Mouse (Mus musculus): ENCODE data around the gene Vsig10. TPM values are rescaled to one million over a fixed set of nuclear protein-coding genes. Genes with fewer than 3 reads are reported as not detected.
A peak's percentile ranks its signal among the peaks of the same experiment; 100 is the strongest.
"Not testable (repeated sequence)": the region's sequence is repeated elsewhere in the genome, so short reads cannot be mapped to it uniquely, and the experiment has no call there.

Vsig10 gene
- total RNA-seq, 2 experiments from 2014 or later = 2.7 TPM; not detected in 1

DNA sequence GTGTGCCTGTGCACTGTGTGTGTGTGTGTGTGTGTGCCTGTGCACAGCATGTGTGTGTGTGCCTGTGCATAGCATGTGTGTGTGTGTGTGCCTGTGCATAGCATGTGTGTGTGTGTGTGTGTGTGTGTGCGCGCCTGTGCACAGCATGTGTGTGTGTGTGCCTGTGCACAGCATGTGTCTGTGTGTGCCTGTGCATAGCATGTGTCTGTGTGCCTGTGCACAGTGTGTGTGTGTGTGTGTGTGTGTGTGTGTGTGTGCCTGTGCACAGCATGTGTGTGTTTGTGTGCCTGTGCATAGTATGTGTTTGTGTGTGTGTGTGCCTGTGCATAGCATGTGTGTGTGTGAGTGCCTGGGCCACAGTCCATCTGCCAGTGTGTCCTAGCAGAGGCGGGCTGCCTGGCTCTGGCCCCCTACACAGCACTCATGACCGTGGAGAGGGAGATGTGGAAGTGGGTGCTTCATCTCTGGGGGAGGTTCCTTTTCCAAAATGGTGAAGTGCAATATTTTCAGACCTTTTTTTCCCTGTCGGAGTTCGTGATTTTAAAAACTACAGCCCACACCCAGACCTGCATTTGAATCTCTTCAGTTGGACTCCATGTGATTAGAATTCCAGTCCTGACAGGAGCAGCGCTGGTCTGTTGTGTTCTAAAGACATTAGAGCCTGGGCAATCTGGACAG, 55.6 kb downstream of the Vsig10 start:
- ATAC-seq (replicated peaks; ENCODE audit: low FRiP score, poor library complexity, severe bottlenecking) = no peak

GRCm38 (mm10) chr5:117376331-117376761, 57.5 kb downstream of the Vsig10 start:
- ATAC-seq (replicated peaks; ENCODE audit: low FRiP score, poor library complexity, severe bottlenecking) = no peak

DNA sequence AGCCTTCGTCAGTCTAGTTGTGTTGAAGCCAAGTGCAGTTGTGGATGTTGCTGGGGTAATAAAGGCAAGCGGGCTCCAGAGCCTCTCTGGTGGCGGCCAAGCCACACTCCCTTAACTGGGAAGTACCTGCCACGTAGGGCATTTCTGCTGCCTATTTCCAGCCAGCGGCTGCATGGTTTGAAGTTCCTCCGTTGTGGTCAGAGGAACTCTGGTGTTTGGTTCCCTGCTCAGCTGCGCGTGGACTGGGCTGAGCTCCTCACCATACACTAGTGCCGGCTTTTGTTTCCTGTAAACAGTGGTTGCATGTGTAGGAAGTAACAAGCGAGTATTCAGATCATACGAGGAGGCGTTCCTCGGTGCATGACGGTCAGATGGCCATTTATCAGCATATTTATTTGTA, 58.8 kb downstream of the Vsig10 start:
- ATAC-seq (replicated peaks; ENCODE audit: low FRiP score, poor library complexity, severe bottlenecking) = not testable (repeated sequence)

- ATAC-seq (replicated peaks; ENCODE audit: low FRiP score, poor library complexity, severe bottlenecking) = no peak
Measured at GRCm38 (mm10) chr5:117380199-117380598, 61.3 kb downstream of the Vsig10 start.

GRCm38 (mm10) chr5:117381785-117382184, 62.9 kb downstream of the Vsig10 start:
- no peak for ATAC-seq (replicated peaks; ENCODE audit: low FRiP score, poor library complexity, severe bottlenecking)

- ATAC-seq (replicated peaks; ENCODE audit: low FRiP score, poor library complexity, severe bottlenecking) = no peak
Measured at GRCm38 (mm10) chr5:117383198-117383597, 64.3 kb downstream of the Vsig10 start.

GRCm38 (mm10) chr5:117388296-117388751, 69.4 kb downstream of the Vsig10 start:
- ATAC-seq (replicated peaks; ENCODE audit: low FRiP score, poor library complexity, severe bottlenecking) = peak; percentile 77

GRCm38 (mm10) chr5:117388877-117389276, 70.0 kb downstream of the Vsig10 start, which contains the start of gene Rfc5:
Rfc5 (minus strand) TSS chr5:117389047.
- peak; percentile 95 for ATAC-seq (replicated peaks; ENCODE audit: low FRiP score, poor library complexity, severe bottlenecking)

DNA sequence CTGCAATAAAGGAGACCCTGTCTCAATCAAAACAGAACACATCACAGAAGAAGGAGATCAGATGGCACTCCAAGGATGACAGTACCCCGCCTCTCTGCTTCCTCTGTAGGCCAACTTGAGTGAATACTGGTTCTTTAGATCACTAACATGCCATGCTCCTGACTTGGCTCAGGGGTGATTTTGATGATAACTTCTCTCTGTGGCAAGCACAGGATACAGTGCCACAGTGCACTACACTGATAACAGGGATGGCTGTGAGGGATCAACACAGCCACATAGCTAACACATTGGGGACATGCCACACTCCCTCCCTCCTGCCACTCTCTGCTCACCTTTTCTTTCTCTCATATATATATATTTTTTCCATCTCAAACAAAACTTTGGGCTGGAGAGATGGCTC, 72.0 kb downstream of the Vsig10 start:
- no peak for ATAC-seq (replicated peaks; ENCODE audit: low FRiP score, poor library complexity, severe bottlenecking)

DNA sequence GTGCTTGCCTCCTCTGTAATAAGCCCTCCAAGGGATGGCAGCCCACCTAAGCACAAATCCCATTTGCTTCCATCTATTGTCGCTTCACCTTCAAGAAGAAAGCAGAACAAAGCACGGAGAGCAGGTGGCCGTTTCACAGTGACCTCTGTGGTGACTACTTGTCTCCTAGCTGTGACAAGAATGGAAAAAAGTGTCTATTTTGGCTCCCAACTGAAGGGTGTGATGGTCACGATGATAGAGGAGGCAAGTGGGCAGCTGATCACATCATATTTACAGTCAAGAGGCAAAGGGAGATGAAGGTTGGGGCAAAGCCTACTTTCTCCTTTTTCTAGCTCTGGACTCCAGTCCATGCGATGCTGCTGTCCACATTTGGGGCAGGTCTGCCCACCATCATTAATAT, 77.0 kb downstream of the Vsig10 start:
- ATAC-seq (replicated peaks; ENCODE audit: low FRiP score, poor library complexity, severe bottlenecking) = no peak

DNA sequence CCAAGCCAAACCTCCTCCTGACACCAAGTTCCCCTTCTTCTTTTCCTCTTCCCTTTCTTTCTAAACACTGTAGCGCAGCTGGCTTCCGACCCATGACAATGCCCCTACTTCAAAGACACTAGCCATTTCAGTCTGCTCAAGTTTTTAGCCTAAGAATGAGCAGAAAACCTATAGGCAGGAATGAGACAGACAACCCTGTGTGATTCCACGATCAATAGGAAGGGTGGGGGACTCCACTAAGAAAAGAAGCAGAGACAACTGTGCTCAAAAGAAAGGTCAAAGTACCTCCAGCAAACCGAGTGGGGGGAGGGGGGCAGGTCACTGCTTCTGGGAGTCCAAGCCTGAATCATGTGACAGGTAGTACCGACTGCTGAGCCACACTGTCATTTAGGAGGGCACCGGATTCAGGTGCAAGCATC, 77.7 kb downstream of the Vsig10 start:
- ATAC-seq (replicated peaks; ENCODE audit: low FRiP score, poor library complexity, severe bottlenecking) = no peak

DNA sequence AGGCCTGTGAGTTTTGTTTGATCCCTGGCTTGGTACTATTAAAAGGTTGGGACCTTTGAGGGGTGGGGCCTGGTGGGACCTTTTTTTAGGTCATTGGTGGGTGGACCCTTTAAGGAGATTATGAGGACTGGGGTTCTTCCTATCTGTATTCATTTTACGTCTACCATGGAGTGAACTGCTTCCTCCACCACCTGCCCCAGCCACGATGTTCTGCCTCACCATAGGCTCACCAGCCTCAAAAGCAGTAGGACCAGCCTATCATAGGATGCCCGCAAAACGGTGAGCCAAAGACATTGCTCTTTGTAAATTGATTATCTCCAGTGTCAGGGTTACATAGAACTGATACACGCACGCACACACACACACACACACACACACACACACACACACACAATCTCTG, 78.5 kb downstream of the Vsig10 start:
- no peak for ATAC-seq (replicated peaks; ENCODE audit: low FRiP score, poor library complexity, severe bottlenecking)

GRCm38 (mm10) chr5:117398007-117398550, 79.2 kb downstream of the Vsig10 start:
- ATAC-seq (replicated peaks; ENCODE audit: low FRiP score, poor library complexity, severe bottlenecking) = no peak

DNA sequence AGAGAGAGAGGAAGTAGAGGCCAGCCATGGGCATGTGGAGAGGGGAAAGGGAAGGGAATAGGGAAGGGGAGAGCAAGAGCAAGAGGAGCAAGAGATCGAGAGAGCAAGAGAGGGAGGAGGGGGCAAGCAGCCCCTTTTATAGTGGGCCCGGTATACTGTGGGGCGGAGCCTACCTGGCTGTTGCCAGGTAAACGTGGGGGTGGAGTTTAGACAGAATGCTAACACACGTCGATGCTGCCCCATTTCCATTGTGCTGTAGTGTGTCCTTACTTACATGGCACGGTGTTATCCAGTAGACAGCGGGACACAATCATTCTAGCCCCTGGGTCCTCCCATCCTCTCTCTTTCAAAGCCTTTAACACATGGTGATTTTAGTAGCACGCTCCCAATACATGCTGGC, 80.4 kb downstream of the Vsig10 start:
- ATAC-seq (replicated peaks; ENCODE audit: low FRiP score, poor library complexity, severe bottlenecking) = no peak

DNA sequence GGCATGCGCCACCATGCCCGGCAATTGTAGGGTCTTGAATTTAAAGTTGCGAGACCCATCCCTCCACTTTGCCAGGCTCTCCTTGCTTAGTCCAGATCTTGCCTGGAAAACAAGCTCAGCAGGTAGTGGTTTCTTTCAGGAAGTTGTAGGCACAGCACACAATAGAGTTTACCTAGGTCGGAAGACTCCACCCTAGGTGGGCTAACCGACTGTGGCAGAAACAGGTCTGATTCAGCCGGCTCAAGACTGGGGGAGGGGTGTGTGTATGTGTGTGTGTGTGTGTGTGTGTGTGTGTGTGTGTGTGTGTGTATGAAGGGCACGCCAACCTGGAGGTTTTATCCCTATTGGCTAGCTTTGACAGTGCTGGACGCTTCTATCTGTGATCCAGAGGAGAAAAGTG, 84.7 kb downstream of the Vsig10 start:
- ATAC-seq (replicated peaks; ENCODE audit: low FRiP score, poor library complexity, severe bottlenecking) = no peak

Other genes with a start within 250 kb of the Vsig10 start
- gene Suds3, start 203.0 kb upstream of the Vsig10 start, total RNA-seq (2015; ENCODE audit: low replicate concordance) = 20.7 and 25.0 TPM in 2 replicates
- gene Suds3, start 203.0 kb upstream of the Vsig10 start, total RNA-seq (2017; ENCODE audit: low replicate concordance) = 73.7 and 98.8 TPM in 2 replicates
- gene Taok3, start 199.0 kb upstream of the Vsig10 start, total RNA-seq (2015; ENCODE audit: low replicate concordance) = 28.4 and 30.1 TPM in 2 replicates
- gene Taok3, start 199.0 kb upstream of the Vsig10 start, total RNA-seq (2017; ENCODE audit: low replicate concordance) = 32.5 and 43.4 TPM in 2 replicates
- 43.4 and 51.4 TPM in 2 replicates for gene Pebp1, start 31.5 kb upstream of the Vsig10 start, total RNA-seq (2015; ENCODE audit: low replicate concordance)
- 11.4 and 17.4 TPM in 2 replicates for gene Pebp1, start 31.5 kb upstream of the Vsig10 start, total RNA-seq (2017; ENCODE audit: low replicate concordance)
- 2.9 and 5.6 TPM in 2 replicates for gene Wsb2, start 38.2 kb downstream of the Vsig10 start, total RNA-seq (2015; ENCODE audit: low replicate concordance)
- 3.1 and 4.2 TPM in 2 replicates for gene Wsb2, start 38.2 kb downstream of the Vsig10 start, total RNA-seq (2017; ENCODE audit: low replicate concordance)
- 10.7 and 21.7 TPM in 2 replicates for gene Rfc5, start 70.0 kb downstream of the Vsig10 start, total RNA-seq (2015; ENCODE audit: low replicate concordance)
- 12.1 and 15.8 TPM in 2 replicates for gene Rfc5, start 70.0 kb downstream of the Vsig10 start, total RNA-seq (2017; ENCODE audit: low replicate concordance)
- gene Ksr2, start 94.9 kb downstream of the Vsig10 start, total RNA-seq (2015; ENCODE audit: low replicate concordance) = 0.21 TPM in 1 of 2 replicates, not detected in the other
- gene Ksr2, start 94.9 kb downstream of the Vsig10 start, total RNA-seq (2017; ENCODE audit: low replicate concordance) = under 0.01 TPM in 1 of 2 replicates, not detected in the other